Mouse (Mus musculus) G1E-ER4 (cell line): ENCODE results near the gene Pygb. TPM values are rescaled to one million over a fixed set of nuclear protein-coding genes. Genes with fewer than 3 reads are reported as not detected.

ENCODE experiments used
- GATA1 ChIP-seq: IDR thresholded peaks from one replicate; pipeline ENCODE4 v1.8.0; 2012; ENCODE audit warnings: low read length, inconsistent platforms
- polyA plus RNA-seq: library from polyadenylated mRNA; stranded (reverse); fragments of >175 nt; gene quantifications from 2 replicates; pipeline ENCODE4 v1.2.3, GENCODE M21; 2012

Gene Pygb
- polyA plus RNA-seq, 1 experiment: 4.3 TPM

GRCm38 (mm10) chr2:150858724-150859487, 72.4 kb downstream of the Pygb start:
- TF ChIP-seq GATA1: no peak

DNA sequence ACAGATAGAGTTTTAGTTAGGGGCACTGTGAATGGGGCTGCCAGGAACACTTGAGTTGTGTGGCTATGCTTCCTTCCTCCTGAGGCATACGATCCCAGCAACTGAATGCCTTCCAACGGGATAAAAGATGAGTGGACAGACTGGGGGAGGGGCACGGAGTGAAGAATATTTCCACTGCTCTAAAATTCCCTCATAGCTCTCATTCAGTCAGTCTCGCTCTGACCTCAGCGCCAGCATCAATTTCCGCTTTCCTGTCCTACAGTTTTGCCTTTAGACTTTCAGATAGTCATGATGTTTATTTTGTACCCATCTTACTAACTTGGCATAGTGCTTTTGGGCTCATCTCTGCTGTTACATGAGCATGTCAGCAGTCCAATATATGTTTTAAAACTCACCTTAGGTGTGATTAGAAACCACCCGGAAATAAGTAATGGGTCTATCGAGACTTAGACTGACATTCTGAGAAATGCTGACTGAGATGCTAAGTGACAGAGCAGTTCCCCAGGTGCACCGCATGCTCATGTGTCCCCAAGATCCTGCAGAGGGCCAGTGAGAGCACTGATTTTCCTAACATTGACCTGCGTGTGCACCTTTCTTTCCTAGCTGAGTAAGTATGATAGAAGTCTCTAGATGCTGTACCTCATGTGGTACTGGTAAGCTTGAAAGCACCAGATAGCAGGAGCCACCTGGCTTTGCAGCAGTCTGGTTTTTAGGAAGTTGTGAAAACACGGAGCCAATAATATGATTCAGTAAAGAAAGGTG, 73.4 kb downstream of the Pygb start:
- TF ChIP-seq GATA1: no peak

DNA sequence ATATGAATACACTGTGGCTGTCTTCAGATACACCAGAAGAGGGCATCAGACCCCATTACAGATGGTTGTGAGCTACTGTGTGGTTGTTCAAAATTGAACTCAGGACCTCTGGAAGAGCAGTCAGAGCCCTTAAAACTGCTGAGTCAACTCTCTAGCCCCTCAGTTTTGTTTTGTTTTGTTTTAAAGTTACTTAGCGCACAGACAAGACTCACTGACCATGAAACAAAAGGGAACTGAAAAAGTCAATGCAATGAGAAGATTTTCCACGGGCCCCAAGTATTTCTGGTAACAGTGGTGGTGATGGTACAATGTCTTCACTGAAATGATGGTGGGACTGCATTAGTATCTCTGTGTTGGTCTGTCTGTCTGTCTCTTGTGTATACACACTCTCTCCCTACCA, 74.6 kb downstream of the Pygb start:
- no peak for TF ChIP-seq GATA1

GRCm38 (mm10) chr2:150867021-150867420, 80.5 kb downstream of the Pygb start:
- no peak for TF ChIP-seq GATA1

- TF ChIP-seq GATA1: no peak
Measured at GRCm38 (mm10) chr2:150869446-150869845, 82.9 kb downstream of the Pygb start.

DNA sequence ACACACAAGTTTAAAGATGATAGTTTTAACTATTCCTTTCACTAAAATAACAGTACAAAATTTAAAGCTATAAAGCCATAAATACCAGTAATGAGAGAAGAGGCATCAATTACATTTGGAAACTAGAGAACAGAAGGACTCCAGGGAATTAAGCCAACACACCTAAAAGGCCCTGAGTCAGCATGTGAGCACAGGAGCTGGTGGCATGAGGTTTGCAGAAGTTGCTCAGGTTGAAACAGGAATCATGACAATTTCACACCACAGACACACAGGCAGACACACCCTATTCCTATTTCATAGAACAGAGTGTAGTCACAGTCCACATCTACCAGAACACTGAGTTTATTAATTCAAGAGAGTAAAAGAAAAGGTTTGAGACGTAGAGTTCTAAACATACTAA, 88.0 kb downstream of the Pygb start:
- no peak for TF ChIP-seq GATA1

GRCm38 (mm10) chr2:150875226-150875625, 88.7 kb downstream of the Pygb start:
- TF ChIP-seq GATA1: no peak

- TF ChIP-seq GATA1: no peak
Measured at GRCm38 (mm10) chr2:150877561-150877960, 91.0 kb downstream of the Pygb start.

Other genes starting within 250 kb of the Pygb start
- 0.33 and 0.37 TPM in 2 replicates for gene Cst7, start 216.3 kb upstream of the Pygb start, polyA plus RNA-seq
- gene Apmap, start 178.2 kb upstream of the Pygb start, polyA plus RNA-seq: 49.8 and 56.2 TPM in 2 replicates
- 21.2 and 34.7 TPM in 2 replicates for gene Acss1, start 118.2 kb upstream of the Pygb start, polyA plus RNA-seq
- not detected in 2 replicates for gene Vsx1, start 97.4 kb upstream of the Pygb start, polyA plus RNA-seq
- gene Entpd6, start 37.7 kb upstream of the Pygb start, polyA plus RNA-seq: 26.9 and 35.3 TPM in 2 replicates
- 27.8 and 38.3 TPM in 2 replicates for gene Abhd12, start 118.0 kb downstream of the Pygb start, polyA plus RNA-seq
- 23.6 and 23.9 TPM in 2 replicates for gene Gins1, start 118.7 kb downstream of the Pygb start, polyA plus RNA-seq